Mouse (Mus musculus): Measurements from ENCODE around the gene Mall. TPM values are rescaled to one million over a fixed set of nuclear protein-coding genes. Genes with fewer than 3 reads are reported as not detected.

Gene Mall
- total and polyA plus RNA-seq, 3 experiments = 0.11 TPM; not detected in 2

DNA sequence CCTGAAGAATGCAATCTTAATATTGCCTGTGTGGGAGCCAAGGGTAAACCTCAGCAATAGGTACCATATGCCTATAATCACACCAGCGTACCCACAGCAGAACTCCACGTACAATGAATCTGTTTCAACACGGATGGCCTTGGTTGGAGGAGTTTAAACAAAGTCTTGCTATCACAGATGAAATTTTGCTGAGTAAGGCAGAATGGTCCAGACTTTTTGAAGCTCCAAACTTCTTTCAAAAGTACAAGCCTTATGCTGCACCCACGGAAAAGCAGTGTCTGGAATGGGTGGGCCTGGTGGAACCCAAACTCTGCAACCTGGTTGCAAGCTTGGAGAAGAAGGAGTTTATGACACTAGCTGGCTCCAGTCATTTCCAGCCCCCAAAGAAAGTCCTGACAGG, 40.5 kb downstream of the Mall start:
- Histone ChIP-seq H3K27ac (ENCODE audit: insufficient read depth, low read depth) (no peak overlapping the region), H3K4me2 (ENCODE audit: insufficient read depth, low read depth, poor library complexity, severe bottlenecking) (0 out of 2 replicates have a peak overlapping the region, but pooled peaks have one; percentile 5)
- in situ Hi-C loops (cut with MboI; ENCODE audit: low pct_ligation_motif_present, low pct_unique_long_range_greater_than_20kb, low sequenced_read_pairs) = loop anchor here (10.0 to 25.0 kb wide), 2 partner anchors 74 to 202 kb away; no protein-coding TSS in a partner anchor

DNA sequence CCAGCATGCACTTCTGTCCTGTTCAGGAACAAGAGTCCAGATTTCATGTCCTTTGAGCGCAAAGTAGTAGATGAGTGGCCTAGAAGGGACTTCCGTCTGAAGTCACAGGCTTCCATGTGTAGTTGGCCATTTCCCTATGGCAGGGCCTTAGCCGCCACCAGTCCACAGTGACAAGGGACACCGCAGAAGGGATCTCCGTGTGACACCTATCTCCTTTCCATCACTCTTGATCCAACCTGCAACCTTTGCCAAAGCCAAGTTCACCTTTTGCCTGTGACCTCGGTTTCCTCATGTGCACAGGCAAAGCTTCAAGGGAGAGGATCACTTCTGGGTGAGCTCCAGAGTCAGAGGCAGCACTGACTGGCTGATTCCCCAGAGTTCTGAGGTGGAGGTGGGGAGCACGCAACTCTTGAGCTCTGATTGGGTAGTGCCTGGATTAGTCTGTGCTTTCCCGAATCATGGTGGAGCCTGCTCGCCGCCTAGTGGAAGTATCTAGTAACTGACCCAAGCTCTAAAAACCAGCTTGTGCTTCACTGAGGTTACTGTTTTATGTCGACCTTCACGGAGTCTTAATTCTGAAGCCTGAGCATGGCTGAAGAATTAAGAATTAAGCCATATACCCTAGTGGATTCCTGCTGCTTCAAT, 45.9 kb downstream of the Mall start:
- in situ Hi-C loops (cut with MboI; ENCODE audit: low pct_ligation_motif_present, low pct_unique_long_range_greater_than_20kb, low sequenced_read_pairs) = loop anchor here (10.0 to 25.0 kb wide), 2 partner anchors 69 to 197 kb away; no protein-coding TSS in a partner anchor
- TF ChIP-seq MXI1 (IDR thresholded peaks at IDR 0.05; ENCODE audit: low read depth, low read length) (no peak), CHD2 (IDR thresholded peaks at IDR 0.05; ENCODE audit: low read length) (0 out of 2 replicates have a peak, but pooled peaks have one; percentile 16), MEF2A (IDR thresholded peaks at IDR 0.05; ENCODE audit: borderline replicate concordance, low read depth, low read length) (no peak), E2F4 (IDR thresholded peaks at IDR 0.05; ENCODE audit: insufficient replicate concordance, low read depth, low read length) (no peak), BHLHE40 (IDR thresholded peaks at IDR 0.05; ENCODE audit: low read depth, low read length) (no peak), UBTF (IDR thresholded peaks at IDR 0.05; ENCODE audit: low read depth, low read length) (no peak), RAD21 (IDR thresholded peaks at IDR 0.05; ENCODE audit: low read depth, low read length) (peak; percentile 94), POLR2AphosphoS2 (IDR thresholded peaks at IDR 0.05; ENCODE audit: low read depth, low read length) (no peak), CTCF (conservative IDR thresholded peaks at IDR 0.05 in 1 of 2, IDR thresholded peaks at IDR 0.05 in 1 of 2; ENCODE audit: low read depth in 2 of 2, low read length in 2 of 2) (peak; percentile 75 to 95), EP300 (IDR thresholded peaks at IDR 0.05; ENCODE audit: low read length) (no peak), MAX (IDR thresholded peaks at IDR 0.05; ENCODE audit: low read length) (peak; percentile 63; the same call in 1 of the 2 replicates), CHD1 (IDR thresholded peaks at IDR 0.05; ENCODE audit: low read depth, low read length) (no peak), GABPA (IDR thresholded peaks at IDR 0.05; ENCODE audit: insufficient replicate concordance, low read depth, low read length) (no peak), ETS1 (conservative IDR thresholded peaks at IDR 0.05; ENCODE audit: low read depth, low read length) (no peak), HCFC1 (IDR thresholded peaks at IDR 0.05; ENCODE audit: low read depth, low read length) (no peak), USF1 (IDR thresholded peaks at IDR 0.05; ENCODE audit: low read depth, low read length) (no peak), IRF4 (IDR thresholded peaks at IDR 0.05; ENCODE audit: low read depth, low read length) (peak; percentile 31; the same call in 1 of the 2 replicates), MYC (IDR thresholded peaks at IDR 0.05; ENCODE audit: low read depth, low read length) (peak; percentile 56; the same call in 1 of the 2 replicates), JUN (IDR thresholded peaks at IDR 0.05; ENCODE audit: insufficient read depth, low read depth, low read length) (no peak), ZKSCAN1 (IDR thresholded peaks at IDR 0.05; ENCODE audit: borderline replicate concordance, low read depth, low read length) (no peak), ELF1 (IDR thresholded peaks at IDR 0.05; ENCODE audit: low read depth, low read length) (no peak), RCOR1 (conservative IDR thresholded peaks at IDR 0.05; ENCODE audit: low read depth, low read length) (no peak), JUND (conservative IDR thresholded peaks at IDR 0.05; ENCODE audit: low read depth, low read length) (no peak), MAZ (IDR thresholded peaks at IDR 0.05; ENCODE audit: low read depth, low read length) (no peak), PAX5 (IDR thresholded peaks at IDR 0.05; ENCODE audit: low read length) (no peak), SIN3A (IDR thresholded peaks at IDR 0.05; ENCODE audit: low read length) (no peak), ZC3H11A (IDR thresholded peaks at IDR 0.05; ENCODE audit: low read depth, low read length) (0 out of 2 replicates have a peak, but pooled peaks have one; percentile 6), SMC3 (IDR thresholded peaks at IDR 0.05; ENCODE audit: low read depth, low read length) (peak; percentile 83), MAFK (IDR thresholded peaks at IDR 0.05; ENCODE audit: insufficient replicate concordance, low read length) (no peak), ZMIZ1 (IDR thresholded peaks at IDR 0.05; ENCODE audit: low read depth, low read length) (no peak), POLR2A (IDR thresholded peaks at IDR 0.05; ENCODE audit: low read depth, low read length) (no peak)

More for the DNA sequence above, 40.5 kb downstream of the Mall start:
- H3K9me3 ChIP-seq (replicated peaks; ENCODE audit: low read length) = peaks cover 3% of the 10 kb centered on the region
- H3K4me3 ChIP-seq (replicated peaks in 1 of 3; ENCODE audit: low read depth in 2 of 3, low read length in 2 of 3, poor library complexity in 1 of 3) = no peak overlapping the region
- no peak overlapping the region for H3K9ac ChIP-seq (ENCODE audit: insufficient read depth, low read depth)
- TF ChIP-seq TCF12 (IDR thresholded peaks at IDR 0.05; ENCODE audit: low read depth, low read length) = no peak
- TF ChIP-seq MAFK (IDR thresholded peaks at IDR 0.05; ENCODE audit: insufficient replicate concordance, low read length) = peak; percentile 84; the same call in 1 of the 2 replicates
- DNase-seq (ENCODE audit: extremely low read depth) = no peak
- peaks cover 63% of the 10 kb centered on the region for H3K27me3 ChIP-seq (replicated peaks)
- peaks cover 2 to 3% of the 10 kb centered on the region in 2 experiments; a peak in 2 of 4 replicates for H3K4me1 ChIP-seq (ENCODE audit: control insufficient read depth in 1 of 2, insufficient read depth in 2 of 2)
- H3K79me2 ChIP-seq (replicated peaks; ENCODE audit: control insufficient read depth, extremely low read depth, insufficient read depth, poor library complexity, severe bottlenecking) = no peaks in the 10 kb centered on the region
- H3K36me3 ChIP-seq (replicated peaks in 1 of 2; ENCODE audit: control insufficient read depth in 1 of 2, insufficient read depth in 1 of 2, low read length in 1 of 2) = no peaks in the 10 kb centered on the region
- dilution Hi-C loops (cut with MboI; ENCODE audit: extremely low pct_ligation_motif_present, extremely low pct_unique_long_range_greater_than_20kb, low sequenced_read_pairs) = no loop called here

More for the DNA sequence above, 45.9 kb downstream of the Mall start:
- Histone ChIP-seq H3K27ac (ENCODE audit: insufficient read depth, low read depth) (no peak overlapping the region), H3K9ac (ENCODE audit: insufficient read depth, low read depth) (no peak overlapping the region), H3K9me3 (replicated peaks; ENCODE audit: low read length) (peaks cover 3% of the 10 kb centered on the region), H3K36me3 (replicated peaks in 1 of 2; ENCODE audit: control insufficient read depth in 1 of 2, insufficient read depth in 1 of 2, low read length in 1 of 2) (no peaks in the 10 kb centered on the region), H3K4me1 (ENCODE audit: control insufficient read depth in 1 of 2, insufficient read depth in 2 of 2) (peaks cover 4 to 14% of the 10 kb centered on the region in 2 experiments; a peak in 3 of 4 replicates), H3K4me2 (ENCODE audit: insufficient read depth, low read depth, poor library complexity, severe bottlenecking) (no peak overlapping the region), H3K4me3 (replicated peaks in 1 of 3; ENCODE audit: low read depth in 2 of 3, low read length in 2 of 3, poor library complexity in 1 of 3) (no peak overlapping the region), H3K27me3 (replicated peaks) (peaks cover 38% of the 10 kb centered on the region), H3K79me2 (replicated peaks; ENCODE audit: control insufficient read depth, extremely low read depth, insufficient read depth, poor library complexity, severe bottlenecking) (no peaks in the 10 kb centered on the region)
- peak; percentile 84 for DNase-seq (ENCODE audit: extremely low read depth)
- dilution Hi-C loops (cut with MboI; ENCODE audit: extremely low pct_ligation_motif_present, extremely low pct_unique_long_range_greater_than_20kb, low sequenced_read_pairs) = no loop called here
